Mouse (Mus musculus) large intestine, adult 2 months (tissue): ENCODE measurements around the gene Hivep2. TPM values are rescaled to one million over a fixed set of nuclear protein-coding genes. Genes with fewer than 3 reads are reported as not detected.

Experiments
- DNase-seq: peaks from one replicate; pipeline ENCODE4 v3.0.0-alpha.2; 2012; ENCODE audit warnings: low read depth, low spot score
- WGBS: fragments of 180-500 bp; shearing (Covaris S2); methylation state at CpG from one replicate; pipeline ENCODE4 v1.1.7; 2018; 5-methylcytosine and 5-hydroxymethylcytosine counted together
- polyA plus RNA-seq: library from polyadenylated mRNA; depleted of rRNA; stranded (reverse); fragments of >200 nt; gene quantifications from 2 replicates; pipeline ENCODE4 v1.2.3, GENCODE M21; 2012

The Hivep2 gene
- polyA plus RNA-seq, 1 experiment = 3.9 TPM

DNA sequence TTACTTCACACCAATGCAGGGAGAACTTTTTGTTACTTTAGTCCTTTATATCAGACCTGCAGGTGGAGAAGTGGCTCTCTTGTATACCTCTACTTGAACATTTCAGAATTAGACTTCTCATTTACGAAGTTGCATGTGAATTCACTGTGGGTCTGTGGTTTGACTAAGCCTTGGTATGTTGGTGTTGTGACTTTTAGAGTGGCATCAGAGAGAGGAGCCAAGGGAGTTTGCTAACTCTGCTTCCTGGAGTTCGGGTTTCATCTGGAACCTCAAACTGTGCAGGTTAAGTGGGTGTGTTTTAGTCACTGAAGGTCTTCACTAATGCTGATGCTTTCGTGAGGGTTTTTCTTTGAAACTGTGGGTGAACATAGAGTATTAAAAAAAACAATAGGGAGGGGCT lies 4.4 kb downstream of the Hivep2 start:
- WGBS = 76% methylated on average over 3 of the region's 3 CpGs
- no peak for DNase-seq

DNA sequence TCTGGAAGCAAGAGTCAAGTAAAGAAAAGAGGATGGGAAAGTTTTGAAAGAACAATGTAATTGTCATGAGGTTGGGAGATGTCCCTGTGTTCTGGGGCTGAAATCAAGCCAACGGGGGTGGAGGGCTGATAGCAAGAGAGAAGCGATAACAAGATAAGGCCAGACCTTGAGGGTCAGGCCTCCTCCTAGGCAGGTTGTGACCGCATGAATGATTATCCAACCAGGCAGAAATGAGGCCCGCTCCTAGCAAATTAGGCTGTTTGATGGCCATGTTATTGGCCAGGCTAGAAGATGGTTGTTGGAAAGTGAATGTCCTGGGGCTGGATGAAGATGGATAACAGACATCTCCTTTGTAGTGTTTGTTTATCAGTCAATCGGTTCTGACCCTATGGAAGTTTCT lies 5.4 kb downstream of the Hivep2 start:
- 90% methylated on average over 5 of the region's 5 CpGs for WGBS
- DNase-seq = no peak

GRCm38 (mm10) chr10:13973563-13974179 lies 7.8 kb downstream of the Hivep2 start:
- 75% methylated on average over 7 of the region's 7 CpGs for WGBS
- no peak for DNase-seq

DNA sequence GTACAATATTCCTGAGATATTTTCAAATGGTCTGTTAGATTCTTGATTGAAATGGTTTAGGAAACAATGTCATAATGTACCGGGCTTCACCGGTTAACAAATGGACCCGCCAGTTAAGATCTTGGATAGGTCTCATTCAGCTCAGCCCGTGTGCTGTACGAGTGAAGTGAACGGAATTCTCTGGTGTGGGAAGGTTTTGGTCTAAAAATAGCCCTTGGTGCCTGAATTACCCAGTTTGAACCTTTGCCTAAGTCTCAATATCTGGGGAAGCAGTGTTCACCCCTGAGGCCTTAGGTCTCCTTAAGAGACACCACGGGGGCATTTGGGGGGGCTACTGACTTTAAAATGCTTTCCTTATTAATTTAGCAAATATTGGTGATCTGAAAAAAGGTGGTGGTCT lies 8.6 kb downstream of the Hivep2 start:
- 75% methylated on average over 7 of the region's 7 CpGs for WGBS
- no peak for DNase-seq

GRCm38 (mm10) chr10:13975861-13976260 lies 10.0 kb downstream of the Hivep2 start:
- 64% methylated on average over 4 of the region's 4 CpGs for WGBS
- no peak for DNase-seq

DNA sequence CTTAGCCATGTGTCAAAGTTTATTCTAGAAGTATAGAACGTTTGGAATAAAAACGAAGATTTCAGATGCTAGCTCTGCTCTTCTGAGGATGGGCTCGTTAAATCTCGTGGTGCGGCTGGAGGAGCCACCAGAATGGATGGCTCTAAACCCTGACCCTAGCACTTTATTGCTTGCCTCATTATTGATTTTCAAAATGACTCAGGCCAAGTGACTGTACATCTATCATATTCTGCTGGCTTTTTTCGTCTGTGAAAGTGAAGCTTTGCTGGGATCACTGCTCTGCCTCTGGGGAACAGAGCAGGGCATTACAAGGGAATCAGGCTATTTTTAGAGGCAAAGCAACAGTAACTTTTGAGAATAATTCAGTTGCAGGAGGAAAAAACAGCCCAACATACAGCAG lies 10.4 kb downstream of the Hivep2 start:
- DNase-seq = no peak
- WGBS = 33% methylated on average over 6 of the region's 6 CpGs

- WGBS = 53% methylated on average over 6 of the region's 6 CpGs
- DNase-seq = no peak
Observed at GRCm38 (mm10) chr10:13982271-13982670, 16.4 kb downstream of the Hivep2 start.

GRCm38 (mm10) chr10:13982769-13983381 lies 17.0 kb downstream of the Hivep2 start:
- WGBS = under 1% methylated on average over 34 of the region's 34 CpGs
- DNase-seq = no peak

DNA sequence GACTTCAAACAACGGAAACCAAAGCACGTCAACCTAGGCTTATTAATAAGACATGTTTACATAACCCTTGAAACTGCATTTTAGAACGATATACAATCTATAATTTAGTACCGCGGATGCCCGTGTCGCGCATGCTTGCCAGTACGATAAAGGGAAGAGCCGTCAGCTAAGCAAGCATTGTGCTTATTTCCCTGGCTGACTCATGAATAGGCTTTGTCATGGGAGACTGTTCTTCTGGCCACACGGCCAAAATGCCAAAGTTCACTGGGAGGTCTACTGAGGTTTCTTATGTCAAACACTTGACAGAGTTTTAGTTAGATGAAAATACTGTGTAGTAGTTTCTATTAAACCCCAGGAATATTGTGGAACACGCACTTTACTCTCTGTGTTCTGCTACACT lies 17.8 kb downstream of the Hivep2 start:
- 12% methylated on average over 12 of the region's 12 CpGs for WGBS
- DNase-seq = no peak

DNA sequence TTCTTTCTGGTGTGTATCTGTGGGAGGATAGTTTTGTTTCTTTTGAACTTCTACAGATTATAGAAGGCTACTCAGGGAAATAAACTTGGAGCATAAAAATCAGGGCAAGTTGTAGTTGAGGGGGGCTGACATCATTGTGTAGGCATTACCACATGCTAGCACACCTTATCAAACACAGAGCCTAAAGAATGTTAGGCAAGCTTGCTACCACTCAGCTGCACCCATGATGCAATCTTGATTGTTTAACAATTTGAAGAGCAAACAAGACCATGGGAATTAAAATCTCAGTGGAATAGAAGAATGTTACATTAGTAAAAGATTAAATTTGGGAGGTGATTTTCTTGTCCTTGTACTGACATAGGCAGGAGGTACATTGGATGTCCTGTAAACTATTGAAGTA lies 18.4 kb downstream of the Hivep2 start:
- no peak for DNase-seq

DNA sequence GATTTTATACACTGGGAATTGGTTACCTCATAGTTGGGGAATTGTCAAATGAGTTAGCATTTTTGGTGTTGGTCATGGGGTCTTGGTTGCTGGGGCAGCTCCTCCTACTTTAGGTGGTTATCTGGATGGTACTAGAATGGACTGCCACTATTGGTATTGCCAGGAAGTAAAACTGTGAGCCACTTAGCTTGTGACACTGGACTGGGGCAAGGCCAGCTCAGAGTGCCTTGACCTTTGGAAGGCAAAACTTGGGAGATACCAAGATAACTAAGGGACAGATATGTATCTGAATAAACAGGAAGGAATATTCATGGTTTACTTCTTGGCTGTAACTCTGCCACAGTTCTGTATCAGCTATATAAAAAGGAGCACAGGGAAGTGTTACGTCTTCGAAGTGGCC lies 20.7 kb downstream of the Hivep2 start:
- 57% methylated on average over 2 of the region's 2 CpGs for WGBS
- no peak for DNase-seq

GRCm38 (mm10) chr10:13987336-13987735 lies 21.5 kb downstream of the Hivep2 start:
- 15% methylated on average over 3 of the region's 3 CpGs for WGBS
- no peak for DNase-seq

- 79% methylated on average over 9 of the region's 9 CpGs for WGBS
- no peak for DNase-seq
Observed at GRCm38 (mm10) chr10:13988280-13988679, 22.4 kb downstream of the Hivep2 start.

DNA sequence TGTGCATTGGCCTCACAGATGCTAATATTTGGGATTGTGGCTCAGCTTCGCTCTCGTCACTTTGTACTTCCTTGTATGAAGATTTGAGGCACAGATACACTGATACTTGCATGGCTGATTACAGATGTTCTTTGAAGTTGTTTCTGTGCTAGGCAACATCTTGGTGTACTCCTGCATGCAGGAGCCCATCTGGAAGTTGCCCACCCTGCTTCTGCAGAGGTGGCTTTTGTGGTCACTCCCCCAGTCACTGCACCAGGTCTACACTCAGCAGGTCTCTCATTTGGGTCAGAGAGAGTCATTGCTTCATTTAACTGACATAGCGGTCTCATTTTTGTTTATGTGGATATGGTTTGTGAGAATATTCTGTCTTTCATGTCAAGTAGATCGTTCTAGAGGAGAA lies 22.9 kb downstream of the Hivep2 start:
- no peak for DNase-seq
- WGBS = 91% methylated on average over 4 of the region's 4 CpGs

GRCm38 (mm10) chr10:13990842-13991241 lies 25.0 kb downstream of the Hivep2 start:
- no peak for DNase-seq
- 82% methylated on average over 2 of the region's 2 CpGs for WGBS

- WGBS = 87% methylated on average over 6 of the region's 6 CpGs
- DNase-seq = no peak
Observed at GRCm38 (mm10) chr10:13993411-13993810, 27.5 kb downstream of the Hivep2 start.

GRCm38 (mm10) chr10:13997336-13997735 lies 31.5 kb downstream of the Hivep2 start:
- no peak for DNase-seq
- WGBS = 81% methylated on average over 4 of the region's 4 CpGs

- 83% methylated on average over 4 of the region's 4 CpGs for WGBS
- no peak for DNase-seq
Observed at GRCm38 (mm10) chr10:14004769-14005517, 39.1 kb downstream of the Hivep2 start.

DNA sequence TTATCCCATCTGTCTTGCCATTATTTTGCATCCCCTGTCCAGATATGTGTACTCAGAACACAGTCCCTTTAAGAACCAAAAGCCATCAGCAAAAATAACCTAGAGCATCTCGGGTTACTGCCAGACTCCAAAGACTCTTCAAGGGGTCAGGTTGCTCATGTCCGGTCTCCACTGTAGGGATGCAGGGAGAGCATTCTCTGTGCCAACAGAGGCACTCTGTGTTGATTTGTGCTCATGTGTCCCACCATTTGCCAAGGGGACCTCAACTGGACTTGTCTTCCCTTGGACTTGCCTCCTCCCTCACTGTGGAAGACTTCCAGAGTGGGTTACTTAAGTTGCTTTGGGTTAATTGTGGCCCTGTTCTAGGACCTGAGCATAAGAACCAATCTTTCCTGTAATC lies 43.8 kb downstream of the Hivep2 start:
- WGBS = 91% methylated on average over 2 of the region's 2 CpGs
- no peak for DNase-seq

- 81% methylated on average over 13 of the region's 13 CpGs for WGBS
- DNase-seq = no peak
Observed at GRCm38 (mm10) chr10:14016287-14016970, 50.6 kb downstream of the Hivep2 start.

DNA sequence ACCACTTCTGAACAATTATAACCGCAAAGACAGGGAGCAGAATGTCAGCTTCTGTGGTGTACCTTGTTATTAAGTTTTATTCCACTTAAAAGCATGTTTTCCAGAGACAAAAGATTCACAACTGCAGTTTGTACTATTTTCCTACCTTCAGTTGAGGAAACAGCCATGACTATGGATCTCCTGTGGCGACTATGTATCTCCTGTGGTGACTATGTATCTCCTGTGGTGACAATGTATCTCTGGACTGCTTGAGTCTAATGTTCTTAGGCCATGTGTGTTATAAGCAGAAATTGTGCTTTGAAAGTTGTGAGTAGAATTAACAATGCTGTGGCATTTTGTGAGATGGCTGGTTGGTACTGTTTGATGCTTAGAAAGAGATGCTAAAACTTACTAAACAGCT lies 51.5 kb downstream of the Hivep2 start:
- 91% methylated on average over 2 of the region's 2 CpGs for WGBS
- no peak for DNase-seq
